Mouse (Mus musculus) thymus, adult 18-20 months (tissue): ENCODE results near the gene Usp50.

Source experiments
- DNase-seq, 2 experiments: peaks; one replicate each; pipeline ENCODE4 v3.0.0; 2022; ENCODE audit warnings: mixed read lengths in 2 of 2

Gene Usp50

DNA sequence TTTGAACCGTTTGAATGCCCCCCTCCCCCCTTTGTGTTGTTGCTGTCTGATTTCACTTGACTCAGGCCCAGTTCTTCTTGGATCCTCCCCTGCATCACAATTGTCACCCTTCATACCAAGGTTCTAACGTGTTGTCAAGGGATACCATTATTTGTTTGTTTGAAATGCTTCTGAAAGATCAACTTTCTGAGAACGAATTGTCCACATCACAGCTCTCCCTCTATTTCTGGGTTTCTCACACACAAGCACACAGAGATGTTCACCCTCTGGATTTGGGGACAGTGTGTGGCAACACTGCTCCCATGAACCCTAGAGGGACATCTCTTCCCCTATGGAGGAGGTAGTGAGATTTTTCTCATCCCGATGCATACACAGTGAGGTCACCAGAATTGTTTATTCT is at the start of gene Usp50:
Usp50 (minus strand) TSS at position 101 of the 400 bp plus-strand sequence.
- DNase-seq: no peak

DNA sequence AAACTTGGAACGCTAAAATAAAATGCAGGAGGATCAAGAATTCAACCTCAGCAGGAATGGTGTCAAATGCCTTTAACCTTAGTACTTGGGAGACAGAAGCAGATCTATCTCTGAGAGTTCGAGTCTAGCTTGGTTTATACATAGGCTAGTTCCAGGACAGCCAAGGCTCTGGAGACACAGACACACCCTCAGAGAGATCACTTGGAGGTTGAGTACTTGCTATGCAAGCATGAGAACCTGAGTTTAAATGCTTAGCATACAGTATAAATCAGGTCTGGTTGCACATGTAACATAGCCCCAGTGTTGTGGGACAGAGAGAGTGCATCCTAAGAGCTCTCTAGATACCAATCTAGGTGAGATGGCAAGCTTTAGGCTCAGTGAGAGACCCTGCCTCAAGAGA is 34.1 kb upstream of the Usp50 start:
- no peak for DNase-seq

DNA sequence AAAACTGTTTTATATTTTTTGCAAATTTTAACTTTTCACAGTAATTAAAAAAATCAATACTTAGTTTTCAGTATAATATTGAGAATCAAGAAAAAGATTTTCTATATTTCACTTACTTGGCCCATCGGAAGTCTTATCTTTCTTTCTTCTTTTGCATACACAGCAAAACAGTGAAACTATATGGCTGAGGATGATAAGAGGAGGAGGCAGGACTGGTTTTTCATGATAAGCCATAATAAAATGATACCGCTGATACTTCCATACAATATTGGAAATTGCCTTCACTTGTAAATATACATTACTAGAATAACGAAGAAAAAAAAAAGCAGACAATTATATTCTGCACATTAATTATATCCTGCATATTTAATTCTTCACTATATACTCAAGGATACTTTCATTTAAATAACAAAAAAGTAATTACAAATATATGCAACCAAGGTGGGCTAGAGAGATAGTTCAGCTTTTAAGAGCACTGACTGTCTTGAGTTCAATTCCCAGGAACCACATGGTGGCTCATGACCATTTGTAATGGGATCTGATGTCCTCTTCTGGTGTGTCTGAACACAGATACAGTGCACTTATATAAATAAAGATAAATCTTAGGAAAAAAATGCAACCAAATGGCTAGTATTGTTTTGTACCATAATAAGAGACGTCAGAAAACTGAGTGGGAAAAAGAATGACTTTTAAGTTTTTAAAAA is 33.5 kb upstream of the Usp50 start:
- no peak for DNase-seq

DNA sequence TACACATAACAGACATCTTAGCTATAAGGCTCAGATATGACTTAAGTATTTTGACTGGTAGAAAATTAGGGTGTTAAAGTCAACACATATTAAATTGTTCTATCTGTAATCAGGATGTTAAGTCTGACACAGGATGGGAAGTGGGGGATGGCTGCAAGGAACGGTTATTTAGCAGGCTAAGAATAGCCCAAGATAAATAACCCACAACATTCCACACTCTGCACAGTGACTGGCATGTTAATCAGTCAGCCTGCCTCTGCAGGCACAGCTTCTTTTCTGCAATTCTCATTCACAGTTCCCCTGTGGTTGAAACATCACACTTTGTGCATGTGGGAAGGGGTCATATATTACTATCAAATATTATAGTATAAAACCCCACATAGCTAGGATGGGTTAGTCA is 32.6 kb upstream of the Usp50 start:
- no peak for DNase-seq

DNA sequence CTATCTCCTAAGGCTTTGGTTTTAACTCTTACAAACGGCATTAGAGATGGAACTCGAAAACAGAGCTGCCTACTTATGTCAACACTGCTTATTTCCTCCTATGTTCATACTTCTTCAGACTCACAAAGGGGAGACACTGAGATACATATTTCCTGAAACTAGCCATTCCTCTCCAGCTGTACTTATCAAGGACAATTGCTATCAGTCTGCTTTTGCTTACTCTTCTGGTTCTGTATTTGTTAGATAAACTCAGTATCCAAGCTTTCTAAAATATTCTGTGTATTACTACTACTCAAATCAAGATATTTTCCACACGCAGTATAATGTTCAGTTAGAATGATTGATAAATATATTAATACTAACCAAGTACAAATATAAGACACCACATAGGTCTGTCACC is 18.7 kb upstream of the Usp50 start:
- DNase-seq: no peak

DNA sequence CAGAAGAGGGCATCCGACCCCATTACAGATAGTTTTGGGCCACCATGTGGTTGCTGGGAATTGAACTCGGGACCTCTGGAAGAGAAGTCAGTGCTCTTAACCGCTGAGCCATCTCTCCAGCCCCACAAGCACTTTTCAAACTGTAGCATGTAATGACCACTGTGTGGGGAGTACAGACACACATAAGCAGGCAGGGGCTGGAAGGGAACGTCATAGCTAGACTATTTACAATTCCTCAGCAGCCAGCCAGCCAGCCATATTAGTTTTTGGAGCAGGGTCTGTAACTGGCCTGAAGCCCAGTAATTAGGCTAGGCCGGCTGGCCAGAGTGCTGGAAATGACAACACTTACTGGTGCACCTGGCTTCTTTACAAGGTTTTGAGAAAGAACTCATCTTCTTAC is 15.2 kb upstream of the Usp50 start:
- DNase-seq: no peak

DNA sequence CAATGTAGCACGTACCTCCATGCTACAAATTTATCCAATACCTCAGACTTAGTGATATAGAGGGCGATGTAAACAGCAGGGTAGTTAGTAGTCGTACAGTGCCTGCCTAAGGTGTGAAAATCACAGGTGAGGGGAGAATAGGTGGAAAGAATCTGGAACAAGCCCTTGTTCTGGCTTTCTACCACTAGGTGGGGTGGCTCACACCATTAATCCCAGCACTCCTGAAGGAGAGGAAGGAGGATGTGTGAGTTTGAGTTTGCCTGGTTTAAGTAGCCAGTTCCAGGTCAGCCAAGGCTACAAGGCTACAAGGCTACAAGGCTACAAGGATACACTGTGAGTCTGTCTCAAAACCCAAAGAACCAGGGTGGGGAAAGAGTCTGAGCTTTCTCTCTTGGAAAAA is 12.4 kb upstream of the Usp50 start:
- no peak for DNase-seq

DNA sequence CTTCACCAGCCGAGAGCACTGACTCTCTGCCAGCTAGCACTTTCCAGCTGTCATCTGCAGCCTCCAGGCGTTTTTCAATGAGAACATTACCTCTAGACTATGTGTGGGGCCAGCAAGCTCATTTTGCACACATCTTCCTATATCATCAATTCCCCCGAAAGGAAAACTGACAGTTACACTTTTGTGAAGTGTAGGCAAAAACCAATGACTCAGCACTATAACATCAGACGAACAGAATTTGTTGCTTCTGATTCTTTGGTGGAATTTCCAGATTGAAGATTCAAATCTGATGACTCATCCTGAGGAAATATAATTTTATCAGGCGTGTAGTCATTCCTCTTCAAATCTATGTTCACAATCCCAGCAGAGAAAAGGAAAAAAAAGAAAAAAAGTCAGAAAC is 9.3 kb upstream of the Usp50 start:
- no peak for DNase-seq

DNA sequence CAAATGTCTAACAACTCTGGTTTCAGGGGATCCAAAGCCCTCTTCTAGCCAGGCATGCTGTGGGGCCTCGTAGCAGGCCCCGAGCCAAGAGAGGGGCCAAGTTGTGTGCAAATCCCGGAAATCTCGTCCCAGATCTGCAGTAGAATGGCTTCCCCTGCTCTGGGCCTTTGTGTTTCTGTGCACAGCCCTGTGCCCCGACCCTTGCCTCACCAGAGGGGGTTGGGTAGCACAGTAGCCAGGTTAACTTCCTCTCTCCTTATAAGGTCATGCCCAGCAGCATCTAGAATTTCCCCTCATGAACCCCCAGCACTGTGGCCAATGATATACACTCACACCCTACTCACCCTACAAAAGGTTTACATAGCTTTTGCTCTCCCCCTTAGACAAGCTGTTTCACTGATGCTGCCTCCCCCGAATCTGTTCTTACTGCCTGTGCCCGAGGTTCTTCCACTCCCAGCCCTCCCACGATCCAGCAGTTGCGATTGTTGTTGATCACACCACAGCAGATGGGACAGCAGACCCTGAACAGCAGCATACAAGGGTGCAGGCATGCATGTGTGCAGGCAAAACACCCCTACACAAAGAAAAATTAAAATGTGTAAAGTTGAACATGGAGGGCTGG is 4.6 kb upstream of the Usp50 start:
- no peak for DNase-seq

DNA sequence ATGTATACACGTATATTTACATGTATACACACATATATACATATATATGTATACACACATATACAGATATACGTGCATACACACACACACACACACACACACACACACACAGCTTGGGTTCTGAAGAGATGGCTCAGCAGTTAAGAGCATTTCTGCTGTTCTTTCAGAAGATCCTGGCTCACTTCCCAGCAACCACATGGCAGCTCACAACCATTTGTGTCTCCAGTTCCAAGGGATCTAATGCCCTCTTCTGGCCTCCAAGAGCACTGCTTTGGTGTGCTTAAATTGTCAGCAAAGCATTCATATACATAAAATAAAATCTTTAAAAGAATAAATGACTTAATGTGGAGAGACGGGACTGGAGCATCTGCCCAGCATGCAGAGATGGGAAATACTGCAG is 837 bp downstream of the Usp50 start:
- DNase-seq: no peak

DNA sequence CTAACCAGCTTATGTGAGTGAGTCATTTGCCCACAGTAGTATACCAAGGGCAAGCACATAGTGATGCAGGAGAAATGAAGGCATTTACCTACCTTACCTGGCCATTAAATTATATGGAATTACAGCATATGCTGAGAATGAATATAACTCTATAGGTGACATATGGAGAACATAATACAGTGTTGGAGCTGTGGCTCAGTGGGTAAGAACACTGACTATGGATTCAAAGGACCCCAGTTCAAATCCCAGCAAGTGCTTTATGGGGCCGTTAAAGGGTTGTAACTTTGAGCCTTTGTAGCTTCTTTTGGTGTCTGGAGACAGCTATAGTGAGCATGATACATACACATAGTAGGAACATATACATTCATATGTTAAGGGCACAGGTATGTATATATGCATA is 1.8 kb downstream of the Usp50 start:
- no peak for DNase-seq

DNA sequence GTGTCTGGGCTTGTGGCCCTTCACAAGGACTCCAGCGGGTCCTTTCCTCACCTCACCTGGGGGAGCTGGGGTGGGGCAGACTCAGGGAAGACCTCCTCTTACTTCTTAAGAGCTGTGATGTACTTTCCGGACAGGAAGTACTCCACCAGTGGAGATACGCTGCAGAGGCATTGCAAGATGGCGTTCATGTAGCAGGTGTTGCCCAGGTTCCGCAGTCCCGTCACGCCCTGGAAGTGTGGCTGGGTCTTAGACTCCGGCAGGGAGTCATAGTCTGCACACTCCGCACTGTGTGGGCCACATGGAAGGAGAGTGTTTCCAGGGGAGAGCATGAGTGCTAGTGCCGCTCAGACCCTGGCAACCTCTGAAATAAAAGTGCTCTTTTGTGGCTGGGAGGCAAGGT is 3.0 kb downstream of the Usp50 start:
- DNase-seq: no peak

DNA sequence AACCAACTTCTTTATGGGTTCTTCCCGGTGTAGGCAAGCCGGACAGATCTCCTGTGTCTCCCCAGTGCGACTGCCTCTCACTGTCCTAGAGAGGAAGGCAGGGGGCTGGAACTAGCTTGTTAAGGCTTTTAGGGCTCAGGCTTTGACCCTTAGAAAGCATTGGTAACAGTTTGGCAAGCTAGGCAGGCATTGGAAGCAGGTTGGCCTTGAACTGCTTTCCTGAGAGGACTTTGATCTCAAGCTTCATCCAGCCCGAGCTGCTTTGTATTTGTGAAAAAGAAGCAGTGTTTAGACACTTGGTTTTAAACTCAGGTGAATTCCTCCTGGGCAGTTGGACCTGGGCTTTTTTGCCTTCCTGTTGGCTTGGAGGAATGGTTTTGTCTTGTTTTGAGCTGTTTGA is 4.5 kb downstream of the Usp50 start:
- no peak for DNase-seq

DNA sequence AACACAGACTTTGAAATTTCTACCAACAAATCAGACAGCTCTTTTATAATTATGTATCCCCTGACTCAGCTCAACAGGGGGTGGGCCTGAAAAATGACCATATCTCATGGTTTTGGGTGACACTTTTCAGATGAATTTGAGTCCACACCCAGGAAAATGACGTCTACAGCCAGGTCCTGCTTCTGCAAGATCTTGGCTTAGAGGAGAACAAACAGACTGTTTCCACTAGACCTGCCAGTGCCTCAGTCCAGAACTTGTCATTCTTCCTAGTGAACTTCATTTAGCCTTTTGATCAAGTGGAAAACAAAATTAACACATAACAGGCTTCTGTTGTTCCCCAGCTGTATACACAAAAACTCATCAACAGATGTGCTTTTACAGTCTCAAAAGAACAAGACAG is 6.9 kb downstream of the Usp50 start:
- DNase-seq: no peak

DNA sequence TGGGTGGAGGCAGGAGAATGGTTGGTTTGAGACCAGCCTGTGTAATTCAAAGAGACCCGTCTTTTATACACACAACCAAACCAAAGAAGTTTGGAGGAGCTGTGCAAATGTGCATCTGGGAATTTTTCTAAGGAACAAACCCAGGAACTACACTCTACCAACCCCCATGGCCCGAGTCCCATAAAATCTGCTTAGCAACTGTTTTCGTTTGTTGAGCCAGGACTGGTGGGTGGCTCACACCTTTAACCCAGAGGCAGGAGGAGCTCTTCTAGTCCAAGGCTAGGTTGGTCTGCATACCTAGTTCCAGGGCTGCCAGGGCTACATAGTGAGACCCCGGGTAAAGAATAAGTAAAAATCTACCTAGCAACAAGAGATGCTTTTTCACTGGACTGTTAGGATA is 7.3 kb downstream of the Usp50 start:
- no peak for DNase-seq

DNA sequence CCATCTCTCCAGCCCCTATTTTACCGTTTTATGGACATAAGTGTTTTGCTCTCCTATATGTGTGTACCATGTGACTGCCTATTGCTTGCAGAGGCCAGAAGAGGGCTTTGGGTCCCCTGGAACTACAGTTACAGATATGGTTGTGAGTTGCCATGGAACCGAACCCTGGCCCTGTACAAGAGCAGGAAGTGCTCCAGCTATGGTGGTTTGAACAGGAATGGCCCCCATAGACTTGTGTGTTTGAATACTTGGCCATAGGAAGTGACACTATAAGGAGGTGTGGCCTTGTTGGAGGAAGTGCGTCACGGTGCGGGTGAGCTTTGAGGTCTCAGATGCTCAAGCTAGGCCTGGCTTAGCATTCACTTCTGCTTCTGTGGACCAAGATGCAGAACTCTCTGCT is 11.1 kb downstream of the Usp50 start:
- no peak for DNase-seq

DNA sequence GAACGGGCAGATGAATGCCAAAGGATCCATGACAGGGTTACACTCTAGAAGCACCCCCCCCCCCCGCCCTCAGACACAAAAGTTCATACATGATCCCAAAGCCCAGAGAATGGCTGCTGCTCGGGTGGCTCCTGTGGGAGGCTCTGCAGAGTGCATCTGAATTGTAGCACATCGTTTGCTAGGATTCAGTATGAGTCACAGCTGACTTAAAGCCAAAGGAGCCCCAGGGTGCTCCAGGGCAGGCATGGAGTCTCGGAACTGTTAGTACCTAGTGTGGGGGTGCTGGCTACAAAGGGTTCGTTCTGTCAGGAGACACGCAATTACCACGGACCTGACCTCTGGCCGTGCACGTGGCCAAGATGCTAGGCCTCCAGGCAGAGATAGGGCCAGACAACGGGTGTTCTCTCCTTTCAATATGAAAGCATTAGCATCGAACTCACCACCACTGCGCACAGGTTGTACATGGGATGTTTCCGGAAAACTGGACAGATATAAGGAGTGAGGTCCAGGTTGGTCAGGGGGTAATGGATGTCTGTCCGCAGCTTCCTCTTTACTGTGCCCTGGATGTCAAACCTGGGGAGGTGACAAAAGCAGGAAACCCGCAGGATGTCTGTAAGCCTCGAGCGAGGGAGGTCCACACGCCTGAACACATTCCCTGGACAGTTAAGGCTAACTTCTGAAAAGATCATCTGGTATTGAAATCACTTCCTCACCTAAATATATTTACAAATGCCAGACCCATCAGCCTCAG is 13.7 kb downstream of the Usp50 start:
- DNase-seq: no peak

DNA sequence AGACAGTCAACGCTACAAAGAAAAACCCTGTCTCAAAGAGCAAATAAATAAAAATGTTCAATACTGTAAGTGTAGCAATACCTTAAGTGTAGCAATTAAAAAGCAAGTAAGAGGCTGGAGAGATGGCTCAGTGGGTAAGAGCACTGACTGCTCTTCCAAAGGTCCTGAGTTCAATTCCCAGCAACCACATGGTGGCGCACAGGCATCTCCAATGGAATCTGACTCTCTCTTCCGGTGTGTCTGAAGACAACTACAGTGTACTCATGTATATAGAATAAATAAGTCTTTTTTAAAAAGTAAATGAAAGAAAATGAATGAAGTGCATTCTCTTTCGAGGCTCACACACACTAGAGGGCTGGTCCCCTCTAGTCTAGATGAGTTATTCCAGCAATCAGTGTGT is 15.1 kb downstream of the Usp50 start:
- no peak for DNase-seq

DNA sequence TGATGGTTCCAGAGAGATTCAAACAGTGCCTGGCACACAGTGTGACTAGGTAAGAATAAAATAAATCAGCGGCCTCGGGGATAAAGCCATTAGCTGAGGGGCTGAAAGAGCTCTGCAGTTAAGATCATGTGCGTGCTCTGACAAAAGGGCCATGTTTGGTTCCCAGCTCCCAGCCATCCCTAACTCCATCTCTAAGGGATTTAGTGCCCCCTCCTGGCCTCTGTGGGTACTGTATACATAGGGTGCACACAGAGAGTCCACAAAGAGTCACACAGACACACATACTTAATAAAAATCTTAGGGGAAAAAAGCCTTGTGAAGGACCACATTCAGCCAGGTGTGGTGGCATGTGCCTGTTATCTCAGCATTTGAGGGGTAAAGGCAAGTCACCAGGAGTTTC is 15.7 kb downstream of the Usp50 start:
- DNase-seq: no peak

DNA sequence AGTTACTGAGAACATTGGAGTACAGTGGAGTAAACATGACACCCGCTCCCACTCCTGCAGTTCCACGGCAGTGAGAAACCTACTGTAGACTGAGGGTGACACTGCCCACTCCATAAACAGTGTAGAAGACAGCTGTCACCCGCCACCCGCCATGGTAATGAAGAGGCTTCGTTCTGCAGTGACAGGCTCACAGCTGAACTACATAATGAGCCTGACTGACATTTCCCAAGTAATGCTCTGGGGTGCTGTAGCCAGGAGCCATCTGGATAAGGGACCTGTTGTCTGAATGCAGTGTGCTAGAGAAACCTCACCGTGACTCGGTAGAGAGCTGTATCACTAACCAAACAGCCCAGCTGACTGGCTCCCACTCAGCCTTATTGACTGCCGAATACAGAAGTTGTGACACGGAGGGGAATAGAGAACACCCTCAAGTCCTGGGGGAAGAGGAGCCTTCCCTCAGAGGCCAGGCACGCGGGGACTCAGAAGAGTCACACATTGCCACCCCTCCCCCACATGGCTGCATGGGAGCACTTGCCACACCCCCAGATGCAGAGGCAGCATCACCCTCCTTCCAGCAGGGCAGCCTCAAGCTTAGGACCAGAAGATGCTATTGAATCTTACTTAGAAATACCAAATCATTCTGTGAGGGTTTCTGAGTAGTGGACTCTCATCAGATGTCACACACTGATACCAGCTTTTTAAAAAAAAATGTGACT is 17.2 kb downstream of the Usp50 start:
- DNase-seq: no peak

DNA sequence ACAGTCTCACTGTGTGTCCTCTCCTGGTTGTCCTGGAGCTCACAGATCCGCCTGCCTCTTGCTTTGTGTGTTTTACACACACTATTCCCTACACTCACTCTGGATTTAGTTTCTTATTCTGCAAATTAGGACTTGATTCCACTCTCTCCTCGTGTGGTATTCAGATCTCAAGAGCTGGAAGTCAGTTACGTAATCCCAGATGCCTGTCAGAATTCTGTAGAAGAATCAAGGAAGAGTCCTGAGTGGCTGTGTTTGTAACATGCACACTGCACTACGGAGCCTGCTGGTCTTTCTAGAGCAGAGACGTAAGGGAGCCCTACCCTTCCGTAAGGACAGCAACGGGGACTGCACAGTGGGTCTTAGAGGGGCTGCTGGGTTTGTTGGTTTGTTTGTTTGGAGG is 23.9 kb downstream of the Usp50 start:
- DNase-seq: no peak

DNA sequence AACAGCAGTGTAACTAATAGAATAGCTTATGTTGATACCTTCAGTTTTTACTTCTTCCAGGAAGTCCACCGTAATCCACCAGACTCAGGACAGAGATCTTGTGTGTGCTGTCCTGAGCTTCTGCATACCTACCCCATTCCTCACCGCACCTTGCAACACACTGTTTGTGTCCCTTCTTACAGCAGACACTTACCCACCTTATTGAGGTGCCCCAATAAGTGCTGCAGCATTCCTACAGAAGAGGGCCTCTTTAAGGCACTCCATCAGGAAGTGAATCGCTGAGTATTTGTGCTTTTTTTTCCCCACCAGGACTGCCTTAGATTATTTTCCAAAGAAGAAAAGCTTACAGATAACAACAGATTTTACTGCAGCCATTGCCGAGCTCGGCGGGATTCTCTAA is 27.6 kb downstream of the Usp50 start:
- DNase-seq: no peak

DNA sequence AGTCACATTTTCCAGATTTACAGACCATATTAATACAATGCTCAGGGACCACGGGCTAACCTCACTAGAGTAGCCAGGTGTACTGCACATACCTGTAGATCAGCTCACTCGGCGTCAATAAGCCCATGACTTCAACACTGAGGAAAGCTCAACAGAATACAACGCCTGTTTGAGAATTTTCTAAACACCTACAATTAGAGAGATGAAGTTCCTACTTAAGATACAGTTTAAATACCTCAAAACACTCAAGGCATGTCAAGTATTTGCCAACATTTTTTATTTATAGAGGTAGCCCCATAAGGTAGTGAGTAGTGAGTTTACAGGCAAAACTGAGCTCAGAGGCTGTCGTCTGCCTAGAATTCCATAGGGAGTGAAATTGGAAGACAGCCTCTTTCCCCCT is 39.9 kb downstream of the Usp50 start:
- DNase-seq: no peak

DNA sequence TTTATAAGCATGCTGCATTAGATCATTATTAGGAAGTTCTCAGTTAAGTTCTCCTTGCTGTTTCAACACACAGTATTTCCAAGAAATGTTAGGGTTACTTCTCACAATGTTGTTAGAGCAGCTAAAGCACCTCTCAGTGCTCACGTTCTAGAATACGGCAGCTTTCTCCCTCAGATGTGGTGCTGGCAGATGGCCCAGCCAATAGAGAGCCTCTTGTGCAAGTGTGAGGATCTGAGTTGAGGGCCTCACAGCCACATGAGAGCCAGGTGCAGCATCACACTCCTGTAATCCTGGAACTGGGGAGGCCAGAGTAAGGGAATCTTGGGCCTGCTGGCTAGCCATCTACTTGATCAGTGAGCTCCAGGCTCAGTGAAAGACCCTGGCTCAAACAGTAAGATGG is 43.0 kb downstream of the Usp50 start:
- DNase-seq: no peak
